Mouse (Mus musculus): ENCODE data around the gene Fgf13. TPM values are rescaled to one million over a fixed set of nuclear protein-coding genes. Genes with fewer than 3 reads are reported as not detected.

Gene Fgf13
- polyA plus RNA-seq (2015; fragmentation: Illumina TruSeq; extraction: RNeasy Lipid Tissue Mini Kit (QIAGEN cat#74804); ENCODE audit: low read depth, low replicate concordance): 131 TPM

GRCm38 (mm10) chrX:59567695-59568431, at the start of gene Fgf13:
Gene Fgf13 (minus strand): TSS chrX:59568071.

